Comparison of ENCODE assay signal across 27 mouse cellular contexts in the genomic region with DNA sequence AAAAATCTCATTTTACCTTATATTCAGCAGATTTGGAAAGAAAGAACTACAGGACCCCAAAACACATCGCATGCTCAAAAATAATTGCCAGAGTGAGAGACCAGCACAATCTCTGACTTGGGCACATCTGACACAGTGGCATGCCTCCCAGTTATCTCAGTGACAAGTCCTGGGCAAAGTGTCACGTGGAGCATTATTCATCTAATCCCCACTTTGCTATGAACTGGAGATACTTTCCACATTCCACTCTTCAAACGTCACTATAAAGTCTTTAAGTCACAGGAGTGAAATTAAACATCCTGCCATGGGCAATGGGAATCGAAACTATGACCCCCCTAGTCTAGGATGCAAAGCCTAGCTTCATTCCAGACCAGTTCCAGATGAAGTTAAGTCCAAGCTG.
A peak's percentile ranks its signal among the peaks of the same experiment; 100 is the strongest.
DNase-seq lines count a peak whose midpoint lies in the region; ATAC-seq and TF ChIP-seq lines count a peak whose summit lies in the region.
"Had no signal": no experiment of that assay in that cellular context is flagged by ENCODE, and none has a peak within 500 bp of the region (broad histone marks: within the 10 kb centered on the region; RNA-seq: fewer than 3 reads in every experiment).

No protein-coding gene starts in this region.

- 36% methylated on average over 4 of the region's 4 CpGs for WGBS in heart, embryonic 13.5 days
- WGBS in heart, adult 2 months = 57% methylated on average over 4 of the region's 4 CpGs
- WGBS in lung, embryonic 14.5 days = 37% methylated on average over 4 of the region's 4 CpGs
- WGBS in lung, postnatal 0 days = 41% methylated on average over 4 of the region's 4 CpGs
- 75% methylated on average over 4 of the region's 4 CpGs for WGBS in midbrain, embryonic 15.5 days

- no peaks in the 10 kb centered on the region for H3K27me3 ChIP-seq in heart, embryonic 13.5 days (replicated peaks)
- no peaks in the 10 kb centered on the region for H3K27me3 ChIP-seq in heart, adult 2 months (ENCODE audit: control insufficient read depth, insufficient read depth, low read length)
- no peaks in the 10 kb centered on the region for H3K27me3 ChIP-seq in lung, embryonic 14.5 days (ENCODE audit: insufficient read depth, low read length)
- H3K27me3 ChIP-seq in lung, postnatal 0 days (replicated peaks; ENCODE audit: insufficient read depth, low read length) = no peaks in the 10 kb centered on the region
- no peaks in the 10 kb centered on the region for H3K27me3 ChIP-seq in Patski
- H3K27me3 ChIP-seq in midbrain, embryonic 15.5 days (replicated peaks) = no peaks in the 10 kb centered on the region
- H3K27me3 ChIP-seq: embryonic facial prominence, embryonic 12.5 days; forebrain, embryonic 12.5 days; forebrain, embryonic 15.5 days; hindbrain, embryonic 13.5 days; intestine, embryonic 15.5 days had no signal

- H3K27ac ChIP-seq in heart, embryonic 13.5 days (replicated peaks) = peak overlapping the region; percentile 78; the same call in 1 of the 2 replicates
- no peak overlapping the region for H3K27ac ChIP-seq in heart, adult 2 months
- no peak overlapping the region; the same call in 1 of the 2 replicates for H3K27ac ChIP-seq in lung, embryonic 14.5 days (ENCODE audit: low read depth)
- H3K27ac ChIP-seq in lung, postnatal 0 days (ENCODE audit: low read length) = no peak overlapping the region
- no peak overlapping the region for H3K27ac ChIP-seq in midbrain, embryonic 15.5 days
- H3K27ac ChIP-seq: forebrain, embryonic 12.5 days; forebrain, embryonic 15.5 days; hindbrain, embryonic 10.5 days; hindbrain, embryonic 13.5 days had no signal

- no peak overlapping the region for H3K4me2 ChIP-seq in heart, embryonic 13.5 days
- no peak overlapping the region for H3K4me2 ChIP-seq in lung, embryonic 14.5 days
- H3K4me2 ChIP-seq in lung, postnatal 0 days (replicated peaks; ENCODE audit: low read depth, low read length) = no peak overlapping the region
- H3K4me2 ChIP-seq in midbrain, embryonic 15.5 days = no peak overlapping the region
- H3K4me2 ChIP-seq: embryonic facial prominence, embryonic 12.5 days; forebrain, embryonic 12.5 days; forebrain, embryonic 15.5 days; hindbrain, embryonic 13.5 days; intestine, embryonic 15.5 days had no signal

- in situ Hi-C loops in Patski (cut with MboI; ENCODE audit: low pct_unique_long_range_greater_than_20kb) = no loop called here

- no peaks in the 10 kb centered on the region for H3K79me2 ChIP-seq in heart, adult 2 months (replicated peaks; ENCODE audit: control insufficient read depth, insufficient read depth, low read length)

- no peak for TF ChIP-seq CTCF in heart, adult 2 months (IDR thresholded peaks at IDR 0.05)
- no peak for TF ChIP-seq CTCF in lung, embryonic 14.5 days (IDR thresholded peaks at IDR 0.05; ENCODE audit: low read depth)
- TF ChIP-seq CTCF in lung, postnatal 0 days (IDR thresholded peaks at IDR 0.05) = no peak
- TF ChIP-seq CTCF in Patski (IDR thresholded peaks at IDR 0.05) = no peak

- H3K9me3 ChIP-seq in heart, embryonic 13.5 days = no peaks in the 10 kb centered on the region
- no peaks in the 10 kb centered on the region for H3K9me3 ChIP-seq in lung, embryonic 14.5 days (ENCODE audit: low read depth, low read length)
- no peaks in the 10 kb centered on the region for H3K9me3 ChIP-seq in lung, postnatal 0 days (ENCODE audit: low read length)
- no peaks in the 10 kb centered on the region for H3K9me3 ChIP-seq in midbrain, embryonic 15.5 days
- H3K9me3 ChIP-seq: embryonic facial prominence, embryonic 12.5 days; forebrain, embryonic 12.5 days; forebrain, embryonic 15.5 days; hindbrain, embryonic 10.5 days; hindbrain, embryonic 13.5 days; intestine, embryonic 15.5 days had no signal

- H3K4me1 ChIP-seq in heart, embryonic 13.5 days = peaks cover 53% of the 10 kb centered on the region
- H3K4me1 ChIP-seq in heart, adult 2 months (ENCODE audit: control insufficient read depth, insufficient read depth, low read length) = peaks cover 3% of the 10 kb centered on the region
- H3K4me1 ChIP-seq in lung, embryonic 14.5 days (ENCODE audit: insufficient read depth) = peaks cover 25% of the 10 kb centered on the region
- peaks cover 8% of the 10 kb centered on the region; the same call in 1 of the 2 replicates for H3K4me1 ChIP-seq in lung, postnatal 0 days (ENCODE audit: insufficient read depth, low read depth, low read length)
- H3K4me1 ChIP-seq in midbrain, embryonic 15.5 days = peaks cover 27% of the 10 kb centered on the region

- no peak for DNase-seq in heart, adult 2 months
- peak; percentile 27 for DNase-seq in lung, embryonic 14.5 days
- DNase-seq in lung, postnatal 0 days (ENCODE audit: low spot score) = no peak
- DNase-seq in 3T3-L1 (ENCODE audit: low read depth, low spot score) (peak; percentile 38), Patski (ENCODE audit: low read depth, low spot score) (peak; percentile 34)
- DNase-seq in retina, postnatal 1 day = no peak
- DNase-seq: adrenal gland, adult 8-10 months; adrenal gland, postnatal 25 days; B cell, adult 2 months; cerebellum, adult 11-12 months; cerebellum, adult 8-10 months; cerebellum, postnatal 36 days; gastrocnemius, postnatal 25 days; heart, postnatal 10 days; heart, postnatal 36 days had no signal

- no peak overlapping the region for H3K9ac ChIP-seq in heart, embryonic 13.5 days
- no peak overlapping the region for H3K9ac ChIP-seq in heart, adult 2 months (ENCODE audit: low read depth, low read length)
- no peak overlapping the region for H3K9ac ChIP-seq in lung, embryonic 14.5 days
- no peak overlapping the region for H3K9ac ChIP-seq in lung, postnatal 0 days (replicated peaks; ENCODE audit: low read depth)
- H3K9ac ChIP-seq in midbrain, embryonic 15.5 days = no peak overlapping the region
- H3K9ac ChIP-seq: embryonic facial prominence, embryonic 12.5 days; forebrain, embryonic 12.5 days; hindbrain, embryonic 13.5 days; intestine, embryonic 15.5 days had no signal

- no peak for ATAC-seq in heart, embryonic 13.5 days (ENCODE audit: extremely low read depth, insufficient number of reproducible peaks, low FRiP score, low TSS enrichment)
- ATAC-seq in lung, embryonic 14.5 days (ENCODE audit: insufficient read depth) = no peak
- no peak for ATAC-seq in lung, postnatal 0 days
- ATAC-seq in Patski = peak; percentile 22
- ATAC-seq in midbrain, embryonic 15.5 days (replicated peaks) = no peak
- ATAC-seq: activated CD4-positive, CD25-positive, alpha-beta regulatory T cell, adult 4 months; CD4-positive, CD25-positive, alpha-beta regulatory T cell, adult 4 months; forebrain, embryonic 15.5 days; hindbrain, embryonic 16.5 days; intestine, embryonic 15.5 days had no signal

- H3K36me3 ChIP-seq in heart, embryonic 13.5 days = no peaks in the 10 kb centered on the region
- peaks cover 2% of the 10 kb centered on the region for H3K36me3 ChIP-seq in heart, adult 2 months (ENCODE audit: control insufficient read depth, insufficient read depth, low read length)
- H3K36me3 ChIP-seq in lung, embryonic 14.5 days (ENCODE audit: insufficient read depth) = no peaks in the 10 kb centered on the region
- no peaks in the 10 kb centered on the region for H3K36me3 ChIP-seq in lung, postnatal 0 days (ENCODE audit: insufficient read depth, low read length)
- no peaks in the 10 kb centered on the region for H3K36me3 ChIP-seq in midbrain, embryonic 15.5 days (replicated peaks)
- H3K36me3 ChIP-seq: embryonic facial prominence, embryonic 12.5 days; forebrain, embryonic 12.5 days; forebrain, embryonic 15.5 days; hindbrain, embryonic 10.5 days; hindbrain, embryonic 13.5 days; intestine, embryonic 15.5 days had no signal

- intact Hi-C loops in heart, adult 2 months (cut with DNase I) = loop anchor here (5.0 to 10.0 kb wide), 3 partner anchors 144 to 402 kb away; a partner anchor contains a TSS

- CTCF ChIA-PET in Patski (lab: Charles Lee) = no interaction called here

- TF ChIP-seq POLR2A in heart, adult 2 months (IDR thresholded peaks at IDR 0.05; ENCODE audit: insufficient read depth, low read depth, low read length) = no peak

- no peak for TF ChIP-seq EP300 in heart, adult 2 months (IDR thresholded peaks at IDR 0.05; ENCODE audit: insufficient read depth, low read depth, low read length)
- no peak for TF ChIP-seq EP300 in lung, postnatal 0 days (IDR thresholded peaks at IDR 0.05)

- H3K4me3 ChIP-seq in heart, embryonic 13.5 days = no peak overlapping the region
- H3K4me3 ChIP-seq in heart, adult 2 months = no peak overlapping the region
- no peak overlapping the region for H3K4me3 ChIP-seq in lung, embryonic 14.5 days (ENCODE audit: low read depth, low read length)
- H3K4me3 ChIP-seq in lung, postnatal 0 days (ENCODE audit: low read depth, low read length) = no peak overlapping the region
- H3K4me3 ChIP-seq in midbrain, embryonic 15.5 days = no peak overlapping the region
- H3K4me3 ChIP-seq: embryonic facial prominence, embryonic 12.5 days; erythroblast, embryonic 14.5 days; forebrain, embryonic 12.5 days; forebrain, embryonic 15.5 days; hindbrain, embryonic 10.5 days; hindbrain, embryonic 13.5 days; intestine, embryonic 15.5 days had no signal

- POLR2A ChIA-PET in Patski (lab: Charles Lee) = no interaction called here

Comparison
In these comparisons a context has a peak if more than half of its experiments do, and no peak if none do; other contexts are left out.
1. DNase-seq: peak in lung, embryonic 14.5 days (single experiment), 3T3-L1 (single experiment) and Patski (single experiment); none in heart, adult 2 months (0 of 2), lung, postnatal 0 days (single experiment) and retina, postnatal 1 day (single experiment).